Mouse (Mus musculus) liver, postnatal 0 days (tissue): ENCODE data around the gene Rnf227. TPM values are rescaled to one million over a fixed set of nuclear protein-coding genes. Genes with fewer than 3 reads are reported as not detected.

Experiments used
- ATAC-seq: fragments of 200-750 bp; cut with Nextera tagmentation; 2 replicates; pipeline ENCODE4 v1.8.0; 2017; ENCODE audit warnings: mild to moderate bottlenecking, moderate library complexity
- DNase-seq: peaks from one replicate; pipeline ENCODE4 v3.0.0-alpha.2; 2016
- H3K27ac ChIP-seq: fragments of 300-500 bp; sonication (generic); 2 replicates; pipeline ENCODE4 v1.5.1; 2014; ENCODE audit warnings: antibody characterized with exemption, moderate library complexity, mild to moderate bottlenecking, low read depth
- H3K27me3 ChIP-seq: fragments of 300-500 bp; sonication (generic); 2 replicates; pipeline ENCODE4 v1.6.1; 2014; ENCODE audit warnings: low read length, control low read depth, mixed read lengths; ENCODE audit not compliant: insufficient read depth
- H3K36me3 ChIP-seq: fragments of 300-500 bp; sonication (generic); replicated peaks from 2 replicates; pipeline ENCODE4 v1.6.1; 2014; ENCODE audit warnings: mild to moderate bottlenecking, control low read depth, low read length, moderate library complexity, mixed read lengths; ENCODE audit not compliant: insufficient read depth
- H3K4me1 ChIP-seq: fragments of 300-500 bp; sonication (generic); 2 replicates; pipeline ENCODE4 v1.6.1; 2014; ENCODE audit warnings: antibody characterized with exemption, mild to moderate bottlenecking, control low read depth; ENCODE audit not compliant: insufficient read depth
- H3K4me2 ChIP-seq: fragments of 300-500 bp; sonication (generic); 2 replicates; pipeline ENCODE4 v1.6.1; 2014; ENCODE audit warnings: low read depth, mild to moderate bottlenecking, low read length, moderate library complexity, mixed read lengths
- H3K4me3 ChIP-seq: fragments of 300-500 bp; sonication (generic); 2 replicates; pipeline ENCODE4 v1.5.1; 2014; ENCODE audit warnings: low read depth, low read length
- H3K9ac ChIP-seq: fragments of 300-500 bp; sonication (generic); replicated peaks from 2 replicates; pipeline ENCODE4 v1.6.1; 2014; ENCODE audit warnings: mild to moderate bottlenecking, moderate library complexity
- H3K9me3 ChIP-seq: fragments of 300-500 bp; sonication (generic); 2 replicates; pipeline ENCODE4 v1.6.1; 2016; ENCODE audit warnings: mild to moderate bottlenecking, control low read depth, low read length, mixed read lengths
- CTCF ChIP-seq: sonication (generic); IDR thresholded peaks from 2 replicates; pipeline ENCODE4 v1.5.1; 2016; ENCODE audit warnings: antibody characterized with exemption, low read depth
- EP300 ChIP-seq: IDR thresholded peaks from 2 replicates; pipeline ENCODE4 v1.6.1; 2016; ENCODE audit warnings: antibody characterized with exemption, low read depth, mild to moderate bottlenecking
- WGBS: fragments of 180-500 bp; shearing (Covaris S2); extraction: QIAGEN DNeasy Blood & Tissue Kit; methylation state at CpG from one replicate; pipeline ENCODE4 v1.1.7; 2014; ENCODE audit not compliant: insufficient replicate concordance; 5-methylcytosine and 5-hydroxymethylcytosine counted together
- polyA plus RNA-seq: library from polyadenylated mRNA; unstranded; fragments of >200 nt; fragmentation: Nextera tagmentation; extraction: Ambion mirVana; gene quantifications from 2 replicates; pipeline ENCODE4 v1.2.1, GENCODE M21; 2015

Gene Rnf227
- polyA plus RNA-seq, 1 experiment from 2014 or later = 0.87 TPM

GRCm38 (mm10) chr11:69364910-69365309 is 24.6 kb downstream of the Rnf227 start:
- peak overlapping the region; percentile 32 for H3K4me3 ChIP-seq

GRCm38 (mm10) chr11:69365722-69366121 is 25.5 kb downstream of the Rnf227 start:
- Histone ChIP-seq H3K4me3 (peak overlapping the region; percentile 83; the same call in 1 of the 2 replicates), H3K9ac (0 out of 2 replicates have a peak overlapping the region, but pooled peaks have one; percentile 21), H3K36me3 (peaks cover 11% of the 10 kb centered on the region; the same call in 1 of the 2 replicates), H3K4me2 (peak overlapping the region; percentile 87), H3K9me3 (no peaks in the 10 kb centered on the region), H3K27ac (peak overlapping the region; percentile 86), H3K27me3 (peaks cover 20% of the 10 kb centered on the region), H3K4me1 (peaks cover 40% of the 10 kb centered on the region)
- DNase-seq = no peak
- WGBS = 41% methylated on average over 6 of the region's 6 CpGs
- no peak for TF ChIP-seq EP300
- TF ChIP-seq CTCF = no peak
- ATAC-seq = no peak

More at GRCm38 (mm10) chr11:69364910-69365309, 24.6 kb downstream of the Rnf227 start:
- Histone ChIP-seq H3K9me3 (no peaks in the 10 kb centered on the region), H3K36me3 (peaks cover 14% of the 10 kb centered on the region; the same call in 1 of the 2 replicates), H3K4me2 (peak overlapping the region; percentile 62), H3K4me1 (peaks cover 37% of the 10 kb centered on the region), H3K27ac (peak overlapping the region; percentile 84), H3K9ac (peak overlapping the region; percentile 50; the same call in 1 of the 2 replicates), H3K27me3 (peaks cover 20% of the 10 kb centered on the region)
- DNase-seq = peak; percentile 90
- peak; percentile 87 for ATAC-seq
- TF ChIP-seq EP300 (no peak), CTCF (no peak)
- WGBS = 29% methylated on average over 6 of the region's 6 CpGs

GRCm38 (mm10) chr11:69366157-69366854 is 26.0 kb downstream of the Rnf227 start:
- peak overlapping the region; percentile 87 for H3K4me2 ChIP-seq
- peaks cover 43% of the 10 kb centered on the region for H3K4me1 ChIP-seq
- H3K4me3 ChIP-seq = peak overlapping the region; percentile 83
- H3K9me3 ChIP-seq = no peaks in the 10 kb centered on the region
- peaks cover 7% of the 10 kb centered on the region; the same call in 1 of the 2 replicates for H3K36me3 ChIP-seq
- TF ChIP-seq CTCF (no peak), EP300 (no peak)
- H3K9ac ChIP-seq = peak overlapping the region; percentile 92
- ATAC-seq = peak; percentile 48
- WGBS = under 1% methylated on average over 26 of the region's 26 CpGs
- DNase-seq = peak; percentile 89
- peaks cover 20% of the 10 kb centered on the region for H3K27me3 ChIP-seq
- H3K27ac ChIP-seq = peak overlapping the region; percentile 91

GRCm38 (mm10) chr11:69366855-69367615 is 26.8 kb downstream of the Rnf227 start:
- Histone ChIP-seq H3K9ac (peak overlapping the region; percentile 92), H3K4me3 (peak overlapping the region; percentile 83), H3K27ac (peak overlapping the region; percentile 91), H3K36me3 (no peaks in the 10 kb centered on the region), H3K4me2 (peak overlapping the region; percentile 87), H3K4me1 (peaks cover 43% of the 10 kb centered on the region), H3K27me3 (peaks cover 20% of the 10 kb centered on the region), H3K9me3 (no peaks in the 10 kb centered on the region)
- under 1% methylated on average over 22 of the region's 22 CpGs for WGBS
- ATAC-seq = no peak
- DNase-seq = no peak
- TF ChIP-seq EP300 (no peak), CTCF (no peak)

- ATAC-seq = no peak
- Histone ChIP-seq H3K27ac (peak overlapping the region; percentile 91), H3K27me3 (peaks cover 20% of the 10 kb centered on the region), H3K4me3 (peak overlapping the region; percentile 83), H3K4me1 (peaks cover 48% of the 10 kb centered on the region), H3K9ac (peak overlapping the region; percentile 92), H3K4me2 (peak overlapping the region; percentile 87), H3K36me3 (no peaks in the 10 kb centered on the region), H3K9me3 (no peaks in the 10 kb centered on the region)
- WGBS = 2% methylated on average over 22 of the region's 22 CpGs
- TF ChIP-seq CTCF (no peak), EP300 (no peak)
- DNase-seq = peak; percentile 49
Measured at GRCm38 (mm10) chr11:69367616-69368355, 27.5 kb downstream of the Rnf227 start.
